Mouse (Mus musculus): Measurements from ENCODE around the gene Cbr4.

DNA sequence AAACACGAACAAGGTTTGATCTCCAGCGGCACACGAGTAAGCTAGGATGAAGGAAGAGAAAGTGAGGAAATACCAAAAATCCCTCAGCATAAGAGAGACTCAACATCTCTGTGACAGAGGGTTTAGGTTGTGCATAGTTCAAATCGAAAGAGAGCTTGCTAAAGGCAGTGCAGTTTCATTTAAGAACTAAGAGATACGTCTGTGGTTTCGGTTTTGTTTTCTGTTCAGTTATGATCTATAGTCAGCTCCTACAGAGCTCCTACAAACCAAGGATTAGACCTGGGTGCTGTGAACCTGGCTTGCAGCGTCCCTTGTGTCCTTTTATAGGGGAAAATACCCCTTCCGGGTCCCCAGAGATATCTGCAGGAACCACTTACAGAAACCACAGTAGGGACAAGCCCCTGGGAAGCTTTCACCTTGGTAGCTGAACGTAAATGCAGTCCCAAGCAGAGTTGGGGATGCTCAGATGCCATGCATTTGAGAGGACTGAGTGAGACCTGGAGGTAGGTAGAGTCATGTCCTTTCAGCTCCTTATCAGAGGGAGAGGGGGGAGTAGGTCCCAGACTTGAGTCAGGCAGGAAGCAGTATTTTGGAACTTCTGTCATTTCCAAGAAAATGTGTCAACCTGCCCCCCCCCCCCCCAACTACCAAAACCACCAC, 36.5 kb upstream of the Cbr4 start:
- TF ChIP-seq POLR2A (IDR thresholded peaks at IDR 0.05; ENCODE audit: insufficient read depth, low read length) (no peak), CTCF (IDR thresholded peaks at IDR 0.05; ENCODE audit: low read depth, low read length) (no peak), EP300 (IDR thresholded peaks at IDR 0.05; ENCODE audit: insufficient read depth, low read depth, low read length) (no peak)
